Mouse (Mus musculus) neural tube, embryonic 11.5 days (tissue): ENCODE data around the gene Mxra7. TPM values are rescaled to one million over a fixed set of nuclear protein-coding genes. Genes with fewer than 3 reads are reported as not detected.

Source experiments
- ATAC-seq: fragments of 200-750 bp; cut with Nextera tagmentation; 2 replicates; pipeline ENCODE4 v1.8.0; 2017; ENCODE audit warnings: moderate number of reproducible peaks, mild to moderate bottlenecking, moderate TSS enrichment, moderate library complexity; ENCODE audit not compliant: insufficient read depth, low FRiP score, low TSS enrichment
- DNase-seq: peaks from one replicate; pipeline ENCODE4 v3.0.0-alpha.2; 2015; ENCODE audit warnings: low spot score
- H3K27ac ChIP-seq: fragments of 300-500 bp; sonication (generic); 2 replicates; pipeline ENCODE4 v1.5.1; 2014; ENCODE audit warnings: low read depth, mild to moderate bottlenecking, low read length
- H3K27me3 ChIP-seq: fragments of 300-500 bp; sonication (generic); 2 replicates; pipeline ENCODE4 v1.6.1; 2014; ENCODE audit warnings: mild to moderate bottlenecking, low read length, mixed read lengths; ENCODE audit not compliant: control insufficient read depth, insufficient read depth
- H3K36me3 ChIP-seq: fragments of 300-500 bp; sonication (generic); 2 replicates; pipeline ENCODE4 v1.6.1; 2014; ENCODE audit warnings: mild to moderate bottlenecking, low read length, moderate library complexity, mixed read lengths; ENCODE audit not compliant: control insufficient read depth, insufficient read depth
- H3K4me1 ChIP-seq: fragments of 300-500 bp; sonication (generic); 2 replicates; pipeline ENCODE4 v1.6.1; 2014; ENCODE audit warnings: low read length, mixed read lengths; ENCODE audit not compliant: control insufficient read depth, insufficient read depth
- H3K4me2 ChIP-seq: fragments of 300-500 bp; sonication (generic); 2 replicates; pipeline ENCODE4 v1.6.1; 2014; ENCODE audit warnings: low read depth, mild to moderate bottlenecking, moderate library complexity
- H3K4me3 ChIP-seq: fragments of 300-500 bp; sonication (generic); 2 replicates; pipeline ENCODE4 v1.5.1; 2014; ENCODE audit warnings: low read depth, low read length
- H3K9ac ChIP-seq: fragments of 300-500 bp; sonication (generic); 2 replicates; pipeline ENCODE4 v1.6.1; 2014; ENCODE audit warnings: mild to moderate bottlenecking, low read length
- H3K9me3 ChIP-seq: fragments of 300-500 bp; sonication (generic); 2 replicates; pipeline ENCODE4 v1.6.1; 2016; ENCODE audit warnings: low read length; ENCODE audit not compliant: control insufficient read depth
- WGBS: fragments of 180-500 bp; shearing (Covaris S2); extraction: QIAGEN DNeasy Blood & Tissue Kit; methylation state at CpG from one replicate; pipeline ENCODE4 v1.1.7; 2014; 5-methylcytosine and 5-hydroxymethylcytosine counted together
- polyA plus RNA-seq: library from polyadenylated mRNA; unstranded; fragments of >200 nt; fragmentation: Nextera tagmentation; extraction: Ambion mirVana; gene quantifications from 2 replicates; pipeline ENCODE4 v1.2.1, GENCODE M21; 2014

The Mxra7 gene
- polyA plus RNA-seq = 46.0 and 51.1 TPM in 2 replicates

DNA sequence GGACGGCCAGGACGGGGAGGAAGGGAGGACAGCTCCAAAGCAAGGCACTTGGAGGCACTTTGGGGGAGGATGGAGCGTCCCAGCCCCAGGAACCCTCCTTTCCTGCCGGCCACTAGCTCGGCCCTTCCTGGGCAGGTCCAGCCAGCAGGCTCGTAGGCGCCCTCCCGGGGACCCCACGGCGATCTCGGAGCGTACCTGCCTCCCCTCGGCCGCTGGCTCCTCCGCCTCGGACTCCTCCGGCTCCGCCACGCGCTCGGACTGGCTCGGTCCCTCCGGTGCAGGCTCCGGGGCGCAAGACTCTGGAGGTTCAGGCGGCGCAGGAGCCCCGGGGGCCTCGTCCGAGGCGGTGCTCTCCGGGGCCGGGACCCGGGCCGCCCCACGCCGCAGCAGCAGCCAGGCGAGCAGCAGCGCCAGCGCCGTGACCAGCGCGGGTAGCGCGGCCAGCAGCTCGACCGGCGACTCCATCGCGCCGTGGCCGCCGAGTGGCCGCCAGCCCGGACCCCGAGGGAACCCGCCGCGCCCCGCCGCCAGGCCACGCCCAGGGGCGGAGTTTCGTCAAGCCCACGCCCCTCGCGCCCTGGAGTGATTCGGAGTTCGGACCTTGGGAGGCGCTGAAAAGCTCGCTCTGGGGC is at the start of gene Mxra7:
Gene Mxra7 (minus strand): TSS at position 513 of the 632 bp plus-strand sequence.
- ATAC-seq (peak; percentile 50; the same call in 1 of the 2 replicates), DNase-seq (peak; percentile 87)
- H3K4me1 ChIP-seq = peaks cover 22% of the 10 kb centered on the region
- H3K9ac ChIP-seq = peak within 1 kb of the TSS; percentile 93
- H3K9me3 ChIP-seq = no peaks in the 10 kb centered on the region
- no peaks in the 10 kb centered on the region for H3K27me3 ChIP-seq
- H3K27ac ChIP-seq = peak within 1 kb of the TSS; percentile 88
- no peaks in the 10 kb centered on the region for H3K36me3 ChIP-seq
- peak within 1 kb of the TSS; percentile 90 for H3K4me2 ChIP-seq
- H3K4me3 ChIP-seq = peak within 1 kb of the TSS; percentile 86
- WGBS = under 1% methylated on average over 65 of the region's 71 CpGs

DNA sequence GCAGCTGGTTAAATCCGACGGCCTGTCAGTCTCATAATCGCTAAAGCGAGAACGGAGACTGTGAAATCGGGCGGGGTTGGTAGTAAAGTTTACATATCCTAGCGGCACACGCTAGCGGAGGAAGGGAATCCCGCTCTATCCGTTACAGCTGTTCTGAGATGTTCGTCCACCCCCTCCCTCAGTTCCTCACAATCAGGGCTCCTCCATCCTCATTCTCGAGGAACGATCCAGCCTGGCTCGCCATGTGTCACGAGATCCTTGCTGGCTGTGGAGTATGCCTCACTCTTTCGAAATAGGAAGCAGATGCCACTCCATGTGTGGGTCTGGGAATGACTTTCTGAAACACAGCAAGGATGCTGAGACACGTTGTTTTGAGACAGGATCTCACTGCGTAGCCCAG is 46.1 kb upstream of the Mxra7 start:
- Histone ChIP-seq H3K27ac (no peak overlapping the region), H3K36me3 (peaks cover 8% of the 10 kb centered on the region; the same call in 1 of the 2 replicates), H3K9me3 (no peaks in the 10 kb centered on the region), H3K9ac (no peak overlapping the region), H3K27me3 (no peaks in the 10 kb centered on the region), H3K4me3 (no peak overlapping the region), H3K4me2 (no peak overlapping the region), H3K4me1 (no peaks in the 10 kb centered on the region)
- 93% methylated on average over 20 of the region's 20 CpGs for WGBS
- ATAC-seq (no peak), DNase-seq (no peak)

DNA sequence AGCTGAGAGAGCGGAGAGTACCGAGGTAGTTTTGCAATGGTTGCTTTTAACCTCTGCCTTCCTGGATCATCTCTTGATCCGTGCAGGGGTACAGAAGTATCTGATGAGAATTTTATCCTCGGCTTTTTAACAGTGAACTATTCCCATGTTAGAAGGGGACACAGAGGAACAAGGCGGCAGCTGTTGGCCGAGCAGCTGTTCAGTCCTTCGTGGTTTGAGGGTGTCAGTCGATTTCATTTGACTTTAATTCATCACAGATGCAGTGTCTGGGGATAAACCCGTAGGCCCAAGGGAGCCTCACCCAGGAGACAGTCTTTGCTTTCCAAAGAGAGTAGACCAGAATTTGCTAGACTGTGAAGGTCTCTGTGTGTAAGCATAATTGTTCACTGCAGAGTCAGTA is 43.7 kb upstream of the Mxra7 start:
- Histone ChIP-seq H3K4me1 (no peaks in the 10 kb centered on the region), H3K4me3 (no peak overlapping the region), H3K4me2 (no peak overlapping the region), H3K9me3 (no peaks in the 10 kb centered on the region), H3K36me3 (peaks cover 9% of the 10 kb centered on the region; the same call in 1 of the 2 replicates), H3K27me3 (no peaks in the 10 kb centered on the region), H3K27ac (no peak overlapping the region), H3K9ac (no peak overlapping the region)
- ATAC-seq = no peak
- DNase-seq = no peak
- WGBS = 87% methylated on average over 9 of the region's 9 CpGs

DNA sequence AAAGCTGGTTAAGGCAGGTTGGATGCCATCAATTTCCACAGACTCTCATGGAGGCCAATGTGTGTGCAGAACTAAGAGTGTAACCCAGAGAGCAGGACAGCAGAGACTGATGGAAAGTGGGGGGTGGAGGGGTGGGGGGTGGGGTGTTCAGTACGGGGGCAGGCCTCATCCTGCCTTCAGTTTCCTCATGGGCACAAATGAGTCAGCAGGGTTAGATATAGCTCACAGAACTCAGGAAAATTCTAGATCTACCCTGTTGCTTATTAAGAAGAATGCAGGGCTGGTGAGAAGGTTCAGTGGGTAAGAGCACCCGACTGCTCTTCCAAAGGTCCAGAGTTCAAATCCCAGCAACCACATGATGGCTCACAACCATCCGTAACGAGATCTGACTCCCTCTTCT is 41.8 kb upstream of the Mxra7 start:
- Histone ChIP-seq H3K4me3 (no peak overlapping the region), H3K4me2 (no peak overlapping the region), H3K4me1 (no peaks in the 10 kb centered on the region), H3K9ac (no peak overlapping the region), H3K36me3 (peaks cover 18% of the 10 kb centered on the region; the same call in 1 of the 2 replicates), H3K9me3 (no peaks in the 10 kb centered on the region), H3K27ac (no peak overlapping the region), H3K27me3 (no peaks in the 10 kb centered on the region)
- WGBS = 85% methylated on average over 4 of the region's 4 CpGs
- DNase-seq = no peak
- ATAC-seq = no peak

DNA sequence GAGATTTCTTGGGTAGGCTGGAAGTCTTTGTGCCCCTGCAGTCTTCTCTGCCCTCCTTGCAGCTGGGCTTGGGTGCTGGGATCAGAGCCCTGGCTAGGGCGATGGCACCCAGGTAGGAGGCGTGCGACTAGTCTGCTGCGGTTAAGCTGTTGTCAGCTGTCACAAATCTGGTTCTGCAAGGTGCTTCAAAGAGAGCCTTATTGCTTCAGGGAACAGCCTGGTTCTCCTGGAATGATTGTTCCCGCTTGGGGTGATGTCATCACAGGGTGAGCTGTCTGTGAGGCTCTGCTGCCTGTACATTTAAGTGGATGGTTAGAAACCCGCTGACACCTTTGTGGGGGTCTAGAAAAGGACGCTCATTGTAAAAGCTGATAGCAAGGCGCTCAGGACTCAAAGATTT is 41.4 kb upstream of the Mxra7 start:
- no peak for DNase-seq
- H3K4me1 ChIP-seq = no peaks in the 10 kb centered on the region
- H3K27ac ChIP-seq = no peak overlapping the region
- H3K4me3 ChIP-seq = no peak overlapping the region
- H3K9ac ChIP-seq = no peak overlapping the region
- no peaks in the 10 kb centered on the region for H3K9me3 ChIP-seq
- H3K4me2 ChIP-seq = no peak overlapping the region
- H3K27me3 ChIP-seq = no peaks in the 10 kb centered on the region
- no peak for ATAC-seq
- H3K36me3 ChIP-seq = peaks cover 18% of the 10 kb centered on the region; the same call in 1 of the 2 replicates
- WGBS = 86% methylated on average over 8 of the region's 8 CpGs

DNA sequence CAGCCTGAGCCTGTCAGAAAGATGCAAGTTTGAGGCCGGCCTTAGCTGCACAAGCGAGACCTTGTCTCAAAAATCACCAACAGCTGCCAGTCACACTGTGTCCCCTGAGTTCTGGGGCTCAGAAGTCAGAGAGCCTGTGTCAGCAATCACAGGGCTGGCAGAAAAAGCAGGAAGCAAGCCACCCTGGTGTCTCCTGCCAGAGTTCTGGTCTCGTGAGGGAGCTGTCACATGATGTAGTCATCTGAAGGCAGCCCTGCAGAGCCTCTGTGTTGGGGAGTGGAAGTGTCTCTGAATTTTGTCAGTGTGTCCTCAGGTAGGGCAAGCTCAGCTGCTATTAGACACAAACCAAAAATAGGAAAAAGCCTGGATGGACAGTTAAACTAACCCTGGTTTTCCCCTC is 40.3 kb upstream of the Mxra7 start:
- WGBS = 83% methylated on average over 3 of the region's 3 CpGs
- Histone ChIP-seq H3K4me3 (no peak overlapping the region), H3K4me1 (no peaks in the 10 kb centered on the region), H3K27me3 (no peaks in the 10 kb centered on the region), H3K9me3 (no peaks in the 10 kb centered on the region), H3K9ac (no peak overlapping the region), H3K4me2 (no peak overlapping the region), H3K27ac (no peak overlapping the region), H3K36me3 (peaks cover 17% of the 10 kb centered on the region; the same call in 1 of the 2 replicates)
- no peak for DNase-seq
- ATAC-seq = no peak

DNA sequence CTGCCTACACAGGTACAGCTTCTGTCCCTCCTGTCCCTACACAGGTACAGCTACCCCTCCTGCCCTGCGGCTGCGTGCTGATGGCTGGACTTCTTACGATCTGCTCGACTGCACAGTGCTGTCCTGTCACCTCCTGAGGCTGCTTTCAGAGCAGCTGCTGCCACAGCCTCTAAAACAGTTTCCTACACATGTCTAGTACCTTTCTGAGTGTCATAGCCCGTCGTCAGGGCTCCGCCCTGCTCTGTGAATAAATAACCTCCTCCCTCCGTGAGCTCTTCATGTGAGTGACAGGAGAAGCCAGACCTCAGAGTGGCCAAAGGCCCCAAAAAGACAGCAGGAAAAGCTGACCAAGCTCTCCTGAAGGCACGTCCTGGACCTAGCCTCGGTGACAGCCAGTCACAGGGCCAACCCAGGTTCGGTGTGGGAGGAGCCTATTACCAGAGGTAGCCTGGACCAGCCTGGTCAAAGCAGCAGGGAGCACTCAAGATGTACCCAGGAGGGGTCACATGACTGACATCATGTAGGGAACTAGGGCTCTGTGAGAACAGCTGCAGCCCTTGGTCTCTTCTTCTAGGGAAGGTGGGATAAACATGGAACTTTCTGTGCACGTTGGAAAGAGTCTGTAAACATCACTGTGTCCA is 38.2 kb upstream of the Mxra7 start:
- Histone ChIP-seq H3K4me1 (no peaks in the 10 kb centered on the region), H3K36me3 (peaks cover 17% of the 10 kb centered on the region; the same call in 1 of the 2 replicates), H3K27ac (no peak overlapping the region), H3K9me3 (no peaks in the 10 kb centered on the region), H3K4me2 (no peak overlapping the region), H3K27me3 (no peaks in the 10 kb centered on the region), H3K9ac (no peak overlapping the region), H3K4me3 (no peak overlapping the region)
- 77% methylated on average over 12 of the region's 12 CpGs for WGBS
- DNase-seq (no peak), ATAC-seq (no peak)

DNA sequence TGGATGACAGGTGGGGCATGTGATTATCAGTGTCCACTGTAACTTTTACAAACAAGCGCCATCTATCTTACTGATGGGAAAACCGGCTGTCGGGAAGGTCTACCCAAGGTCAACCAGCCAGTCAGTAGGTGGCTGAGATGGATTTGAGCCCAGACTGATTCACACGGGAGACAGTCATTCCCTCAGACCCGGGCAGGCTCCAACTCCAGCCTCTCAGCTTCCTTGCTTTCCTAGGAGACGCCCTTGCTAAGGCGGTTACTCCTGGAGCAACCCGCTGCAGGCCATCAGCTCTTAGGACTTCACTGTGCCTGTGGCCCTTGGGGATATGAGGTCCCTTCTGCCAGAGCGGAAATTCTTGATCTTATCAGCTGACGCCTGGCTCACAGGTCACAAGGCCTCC is 36.6 kb upstream of the Mxra7 start:
- Histone ChIP-seq H3K36me3 (peaks cover 12% of the 10 kb centered on the region; the same call in 1 of the 2 replicates), H3K27me3 (no peaks in the 10 kb centered on the region), H3K4me3 (no peak overlapping the region), H3K4me1 (no peaks in the 10 kb centered on the region), H3K9me3 (no peaks in the 10 kb centered on the region), H3K27ac (no peak overlapping the region), H3K9ac (no peak overlapping the region), H3K4me2 (no peak overlapping the region)
- 79% methylated on average over 10 of the region's 10 CpGs for WGBS
- DNase-seq (no peak), ATAC-seq (no peak)
